Mouse (Mus musculus) forebrain, postnatal 0 days (tissue): ENCODE data around the gene Rab27a. TPM values are rescaled to one million over a fixed set of nuclear protein-coding genes. Genes with fewer than 3 reads are reported as not detected.
A peak's percentile ranks its signal among the peaks of the same experiment; 100 is the strongest.

Source experiments
- ATAC-seq: fragments of 200-750 bp; cut with Nextera tagmentation; 2 replicates; pipeline ENCODE4 v1.8.0; 2017; ENCODE audit warnings: mild to moderate bottlenecking, moderate library complexity
- DNase-seq: peaks from one replicate; pipeline ENCODE4 v3.0.0-alpha.2; 2015
- H3K27ac ChIP-seq: fragments of 300-500 bp; sonication (generic); 2 replicates; pipeline ENCODE4 v1.5.1; 2014; ENCODE audit warnings: low read depth, mild to moderate bottlenecking, antibody characterized with exemption, low read length, moderate library complexity, mixed read lengths
- H3K27me3 ChIP-seq: fragments of 300-500 bp; sonication (generic); 2 replicates; pipeline ENCODE4 v1.6.1; 2014; ENCODE audit warnings: mild to moderate bottlenecking, low read length, mixed read lengths; ENCODE audit not compliant: insufficient read depth
- H3K36me3 ChIP-seq: fragments of 300-500 bp; sonication (generic); 2 replicates; pipeline ENCODE4 v1.6.1; 2014; ENCODE audit warnings: mild to moderate bottlenecking, moderate library complexity; ENCODE audit not compliant: insufficient read depth
- H3K4me1 ChIP-seq: fragments of 300-500 bp; sonication (generic); 2 replicates; pipeline ENCODE4 v1.6.1; 2014; ENCODE audit warnings: antibody characterized with exemption; ENCODE audit not compliant: insufficient read depth
- H3K4me2 ChIP-seq: fragments of 300-500 bp; sonication (generic); 2 replicates; pipeline ENCODE4 v1.6.1; 2014; ENCODE audit warnings: low read depth, mild to moderate bottlenecking, moderate library complexity
- H3K4me3 ChIP-seq: fragments of 300-500 bp; sonication (generic); 2 replicates; pipeline ENCODE4 v1.5.1; 2014; ENCODE audit warnings: low read depth, low read length, mixed read lengths
- H3K9ac ChIP-seq: fragments of 300-500 bp; sonication (generic); 2 replicates; pipeline ENCODE4 v1.6.1; 2014; ENCODE audit warnings: mild to moderate bottlenecking
- H3K9me3 ChIP-seq: fragments of 300-500 bp; sonication (generic); 2 replicates; pipeline ENCODE4 v1.6.1; 2016; ENCODE audit warnings: low read length
- CTCF ChIP-seq: sonication (generic); IDR thresholded peaks from 2 replicates; pipeline ENCODE4 v1.5.1; 2016; ENCODE audit warnings: antibody characterized with exemption, control low read depth, low read depth
- WGBS: fragments of 180-500 bp; shearing (Covaris S2); extraction: QIAGEN DNeasy Blood & Tissue Kit; methylation state at CpG from one replicate; pipeline ENCODE4 v1.1.7; 2014; 5-methylcytosine and 5-hydroxymethylcytosine counted together
- polyA plus RNA-seq: library from polyadenylated mRNA; unstranded; fragments of >200 nt; fragmentation: Nextera tagmentation; extraction: Ambion mirVana; gene quantifications from 2 replicates; pipeline ENCODE4 v1.2.1, GENCODE M21; 2015
- total RNA-seq: library from RNA; depleted of rRNA; stranded (reverse); fragments of >200 nt; gene quantifications from 2 replicates; pipeline ENCODE4 v1.2.3, GENCODE M21; 2014

The Rab27a gene
- total and polyA plus RNA-seq, 2 experiments from 2014 or later = 2.3 to 5.6 TPM

DNA sequence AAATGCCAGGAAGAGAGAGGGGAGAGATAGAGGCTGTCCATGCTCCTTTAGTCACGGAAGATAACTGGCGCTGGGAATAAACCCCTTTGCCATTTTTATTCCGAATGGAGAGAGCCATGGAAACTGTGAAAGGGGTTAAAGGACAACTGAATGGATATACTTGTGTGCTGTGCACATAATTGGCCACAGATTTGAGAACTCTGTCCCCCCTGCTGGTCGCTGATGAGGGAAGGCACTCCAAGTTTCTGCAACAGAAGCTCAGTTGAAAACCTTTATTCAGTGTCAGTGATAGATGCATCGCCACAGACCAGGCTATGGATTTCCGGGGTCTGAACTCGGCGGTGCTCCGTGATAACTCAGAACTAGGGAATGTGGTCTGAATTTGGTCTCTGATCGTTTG is 45.5 kb downstream of the Rab27a start:
- H3K4me3 ChIP-seq = no peak overlapping the region
- no peaks in the 10 kb centered on the region for H3K4me1 ChIP-seq
- no peaks in the 10 kb centered on the region for H3K27me3 ChIP-seq
- no peak overlapping the region for H3K27ac ChIP-seq
- ATAC-seq = no peak
- no peaks in the 10 kb centered on the region for H3K36me3 ChIP-seq
- DNase-seq = no peak
- no peaks in the 10 kb centered on the region for H3K9me3 ChIP-seq
- H3K4me2 ChIP-seq = no peak overlapping the region
- no peak for TF ChIP-seq CTCF
- H3K9ac ChIP-seq = no peak overlapping the region
- WGBS = 78% methylated on average over 10 of the region's 10 CpGs

DNA sequence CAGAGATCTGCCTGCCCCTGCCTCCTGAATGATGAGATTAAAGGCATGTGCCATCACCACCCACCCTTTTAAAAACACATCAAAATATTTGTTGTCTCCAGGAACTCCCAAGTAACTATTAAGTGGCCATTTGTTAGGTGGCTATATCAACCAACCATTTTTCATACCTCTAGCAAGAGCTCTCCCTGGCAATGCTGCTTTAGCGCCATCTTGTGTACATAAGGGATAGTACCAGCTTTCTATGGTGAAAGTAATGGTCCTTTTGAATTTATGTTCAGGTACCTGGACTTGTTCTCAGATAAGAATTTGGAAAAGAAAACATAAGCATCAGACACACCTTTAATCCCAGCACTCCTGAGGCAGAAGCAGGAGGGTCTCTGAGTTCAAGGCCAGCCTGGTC is 47.1 kb downstream of the Rab27a start:
- Histone ChIP-seq H3K4me2 (no peak overlapping the region), H3K4me1 (no peaks in the 10 kb centered on the region), H3K36me3 (no peaks in the 10 kb centered on the region), H3K27ac (no peak overlapping the region), H3K9me3 (no peaks in the 10 kb centered on the region), H3K9ac (no peak overlapping the region), H3K27me3 (no peaks in the 10 kb centered on the region), H3K4me3 (no peak overlapping the region)
- peak; percentile 66 for ATAC-seq
- TF ChIP-seq CTCF = peak; percentile 94
- 0% methylated on average over 1 of the region's 1 CpGs for WGBS
- peak; percentile 76 for DNase-seq

DNA sequence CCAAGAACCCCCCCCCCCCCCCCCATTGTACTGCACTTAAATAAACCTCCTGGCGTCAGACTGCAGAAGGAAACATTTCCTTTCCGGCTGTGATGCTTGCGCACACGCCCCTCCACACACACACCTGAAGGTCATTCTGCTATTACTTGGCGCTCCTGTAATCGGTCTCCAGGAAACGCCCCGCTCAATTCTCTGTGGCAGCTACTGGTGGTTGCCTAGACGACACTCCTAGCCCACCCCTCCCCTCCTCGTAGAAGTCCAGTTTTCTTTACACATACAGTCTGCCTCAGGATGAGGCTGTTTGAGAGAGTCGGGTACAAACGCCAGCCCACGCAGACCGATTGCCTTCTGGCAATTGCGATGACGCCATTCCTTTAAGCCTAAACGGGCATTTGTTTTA is 49.9 kb downstream of the Rab27a start:
- Histone ChIP-seq H3K4me1 (no peaks in the 10 kb centered on the region), H3K4me3 (no peak overlapping the region), H3K27me3 (no peaks in the 10 kb centered on the region), H3K4me2 (peak overlapping the region; percentile 28), H3K9me3 (no peaks in the 10 kb centered on the region), H3K27ac (no peak overlapping the region), H3K9ac (no peak overlapping the region), H3K36me3 (no peaks in the 10 kb centered on the region)
- 30% methylated on average over 17 of the region's 17 CpGs for WGBS
- DNase-seq (peak; percentile 59), ATAC-seq (peak; percentile 92)
- no peak for TF ChIP-seq CTCF

DNA sequence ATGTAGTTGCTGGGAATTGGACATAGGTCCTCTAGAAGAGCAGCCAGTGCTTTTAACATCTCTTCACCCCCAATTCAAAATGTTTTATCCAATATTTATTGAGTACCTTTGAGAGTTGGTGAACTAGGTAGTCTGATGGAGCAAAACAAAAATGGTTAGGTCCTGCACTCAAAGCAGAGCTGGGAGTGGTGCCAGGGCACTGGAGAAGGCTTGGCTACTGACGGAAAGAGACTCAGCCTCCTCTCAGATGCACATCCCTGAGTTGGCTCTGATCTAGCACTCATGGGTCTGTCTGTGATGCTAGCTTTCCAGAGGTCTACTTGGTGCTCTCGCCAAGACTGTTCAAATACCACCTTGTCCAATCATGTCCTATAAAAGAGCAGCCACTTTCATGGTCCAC is 53.2 kb downstream of the Rab27a start:
- H3K4me1 ChIP-seq = no peaks in the 10 kb centered on the region
- no peak for DNase-seq
- H3K4me3 ChIP-seq = no peak overlapping the region
- H3K27me3 ChIP-seq = peaks cover 8% of the 10 kb centered on the region; the same call in 1 of the 2 replicates
- no peak overlapping the region for H3K27ac ChIP-seq
- no peaks in the 10 kb centered on the region for H3K9me3 ChIP-seq
- no peak overlapping the region for H3K9ac ChIP-seq
- no peaks in the 10 kb centered on the region for H3K36me3 ChIP-seq
- no peak for ATAC-seq
- 70% methylated on average over 2 of the region's 2 CpGs for WGBS
- no peak overlapping the region for H3K4me2 ChIP-seq
- TF ChIP-seq CTCF = no peak

DNA sequence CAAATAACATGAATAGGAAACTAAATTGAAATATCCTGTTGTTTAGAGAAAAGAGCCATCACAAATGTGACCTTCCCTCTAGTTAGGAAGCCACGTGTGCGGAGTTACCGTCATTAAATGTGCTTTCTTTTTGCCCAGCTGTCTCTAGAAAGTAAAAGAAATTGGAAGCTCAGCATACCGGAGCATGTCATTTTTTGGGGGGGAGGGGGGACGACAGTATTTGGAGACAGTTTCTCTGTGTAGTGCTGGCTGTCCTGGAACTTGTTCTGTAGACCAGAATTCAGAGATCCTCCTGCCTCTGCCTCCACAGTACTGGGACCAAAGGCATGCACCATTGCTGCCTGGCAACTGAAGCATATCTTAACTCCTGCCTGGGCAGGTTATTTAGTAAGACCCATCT is 56.9 kb downstream of the Rab27a start, which contains the start of gene Khdc3:
Khdc3 (plus strand) TSS at position 301 of the 400 bp plus-strand sequence.
- WGBS = 83% methylated on average over 5 of the region's 5 CpGs
- Histone ChIP-seq H3K27ac (no peak within 1 kb of the TSS), H3K27me3 (peaks cover 21% of the 10 kb centered on the region), H3K4me2 (no peak within 1 kb of the TSS), H3K4me3 (no peak within 1 kb of the TSS), H3K9ac (no peak within 1 kb of the TSS), H3K4me1 (no peaks in the 10 kb centered on the region), H3K36me3 (no peaks in the 10 kb centered on the region), H3K9me3 (no peaks in the 10 kb centered on the region)
- no peak for ATAC-seq
- DNase-seq = no peak
- no peak for TF ChIP-seq CTCF

DNA sequence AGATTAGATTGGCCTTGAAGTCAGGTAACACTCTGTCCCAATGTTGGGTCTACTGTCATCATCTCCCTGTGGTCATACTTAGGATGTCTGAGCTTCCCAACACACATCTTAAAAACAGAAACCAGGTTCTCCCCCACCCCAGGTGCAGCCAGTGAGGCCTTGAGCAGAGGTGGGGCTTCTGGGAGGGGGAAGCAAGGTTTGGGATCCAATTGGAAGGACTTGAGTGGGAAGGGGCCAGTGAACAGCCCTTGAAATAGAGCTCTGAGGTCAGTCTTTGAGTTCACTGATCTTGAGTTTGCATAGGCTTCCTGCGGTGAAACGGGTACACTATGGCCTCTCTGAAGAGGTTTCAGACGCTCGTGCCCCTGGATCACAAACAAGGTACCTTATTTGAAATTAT is 57.5 kb downstream of the Rab27a start, which contains the start of gene Gm20509:
Gm20509 (plus strand) TSS at position 290 of the 400 bp plus-strand sequence.
- 89% methylated on average over 4 of the region's 4 CpGs for WGBS
- peak within 1 kb of the TSS; percentile 30 for H3K4me3 ChIP-seq
- no peak for TF ChIP-seq CTCF

DNA sequence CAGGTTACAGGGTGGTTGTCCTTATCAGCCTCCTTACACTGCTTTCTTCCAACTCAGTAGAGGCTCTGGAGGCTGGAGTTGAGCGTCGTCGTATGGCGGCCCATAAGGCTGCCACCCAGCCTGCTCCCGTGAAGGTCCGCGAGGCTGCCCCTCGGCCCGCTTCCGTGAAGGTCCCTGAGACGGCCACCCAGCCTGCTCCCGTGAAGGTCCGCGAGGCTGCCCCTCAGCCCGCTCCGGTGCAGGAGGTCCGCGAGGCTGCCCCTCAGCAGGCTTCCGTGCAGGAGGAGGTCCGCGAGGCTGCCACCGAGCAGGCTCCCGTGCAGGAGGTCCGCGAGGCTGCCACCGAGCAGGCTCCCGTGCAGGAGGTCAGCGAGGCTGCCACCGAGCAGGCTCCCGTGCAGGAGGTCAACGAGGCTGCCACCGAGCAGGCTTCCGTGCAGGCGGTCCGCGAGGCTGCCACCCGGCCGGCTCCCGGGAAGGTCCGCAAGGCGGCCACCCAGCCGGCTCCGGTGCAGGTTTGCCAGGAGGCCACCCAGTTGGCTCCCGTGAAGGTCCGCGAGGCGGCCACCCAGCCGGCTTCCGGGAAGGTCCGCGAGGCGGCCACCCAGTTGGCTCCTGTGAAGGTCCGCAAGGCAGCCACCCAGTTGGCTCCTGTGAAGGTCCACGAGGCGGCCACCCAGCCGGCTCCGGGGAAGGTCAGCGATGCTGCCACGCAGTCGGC is 58.7 kb downstream of the Rab27a start:
- Histone ChIP-seq H3K4me3 (peak overlapping the region; percentile 30), H3K4me2 (peak overlapping the region; percentile 57), H3K9ac (peak overlapping the region; percentile 25; the same call in 1 of the 2 replicates), H3K4me1 (no peaks in the 10 kb centered on the region), H3K36me3 (no peaks in the 10 kb centered on the region), H3K27me3 (peaks cover 25% of the 10 kb centered on the region), H3K9me3 (no peaks in the 10 kb centered on the region), H3K27ac (no peak overlapping the region)
- WGBS = 9% methylated on average over 60 of the region's 60 CpGs
- ATAC-seq (peak; percentile 65), DNase-seq (no peak)
- no peak for TF ChIP-seq CTCF

More for the DNA sequence above, 57.5 kb downstream of the Rab27a start, which contains the start of gene Gm20509:
- ATAC-seq = no peak
- no peak for DNase-seq
- peak within 1 kb of the TSS; percentile 25; the same call in 1 of the 2 replicates for H3K9ac ChIP-seq
- H3K4me1 ChIP-seq = no peaks in the 10 kb centered on the region
- H3K36me3 ChIP-seq = no peaks in the 10 kb centered on the region
- H3K4me2 ChIP-seq = peak within 1 kb of the TSS; percentile 57
- H3K9me3 ChIP-seq = no peaks in the 10 kb centered on the region
- peaks cover 25% of the 10 kb centered on the region for H3K27me3 ChIP-seq
- H3K27ac ChIP-seq = no peak within 1 kb of the TSS
